Mouse (Mus musculus) myocyte (in vitro differentiated cells): Measurements from ENCODE around the gene Rps6kb1.

Experiments
- POLR2A ChIP-seq: IDR thresholded peaks from one replicate; pipeline ENCODE4 v1.6.1; 2011; ENCODE audit warnings: low read depth, mild to moderate bottlenecking, control low read depth, moderate library complexity; ENCODE audit not compliant: insufficient read length
- USF1 ChIP-seq: IDR thresholded peaks from one replicate; pipeline ENCODE4 v1.6.1; 2011; ENCODE audit warnings: low read depth, mild to moderate bottlenecking, control low read depth, moderate library complexity

DNA sequence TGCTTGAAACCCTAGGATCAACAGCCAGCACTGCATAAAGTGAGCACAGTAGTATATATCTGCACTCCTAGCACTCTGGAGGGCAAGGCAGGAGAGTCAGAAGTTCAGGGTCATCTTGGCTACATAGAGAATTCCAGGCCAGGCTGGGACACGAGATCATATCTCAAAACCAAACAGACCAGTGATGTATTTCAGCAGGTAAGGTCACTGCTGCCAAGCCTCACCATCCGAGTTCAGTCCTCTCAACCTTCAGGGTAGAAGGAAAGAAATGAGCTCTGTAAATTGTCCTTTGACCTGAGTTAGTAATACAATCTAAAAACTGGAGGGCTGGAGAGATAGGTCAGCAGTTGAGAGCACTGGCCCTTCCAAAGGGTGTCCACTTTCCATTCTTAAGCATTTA, 29.8 kb upstream of the Rps6kb1 start:
- TF ChIP-seq USF1 (no peak), POLR2A (no peak)
